Mouse (Mus musculus): Measurements from ENCODE around the gene Pask. TPM values are rescaled to one million over a fixed set of nuclear protein-coding genes. Genes with fewer than 3 reads are reported as not detected.

The Pask gene
- total RNA-seq (2012; rRNA removed), result 15.8 and 18.0 TPM in 2 replicates
- 11.7 and 13.4 TPM in 2 replicates for total RNA-seq (2014; rRNA removed)
- polyA plus RNA-seq (2012; ENCODE audit: insufficient read length, low read depth), result 10.2 and 10.8 TPM in 2 replicates

- DNase-seq (ENCODE audit: extremely low read depth), result peak; percentile 97
- no peak within 1 kb of the TSS; the same call in 1 of the 2 replicates for H3K27ac ChIP-seq (ENCODE audit: insufficient read depth, low read depth)
- peak within 1 kb of the TSS; percentile 77 for H3K4me2 ChIP-seq (ENCODE audit: insufficient read depth, low read depth, poor library complexity, severe bottlenecking)
- peak within 1 kb of the TSS; percentile 83 for H3K9ac ChIP-seq (ENCODE audit: insufficient read depth, low read depth)
- TF ChIP-seq EP300 (IDR thresholded peaks at IDR 0.05; ENCODE audit: low read length) (no peak), UBTF (IDR thresholded peaks at IDR 0.05; ENCODE audit: low read depth, low read length) (no peak), ZNF384 (IDR thresholded peaks at IDR 0.05; ENCODE audit: low read depth, low read length) (no peak), E2F4 (IDR thresholded peaks at IDR 0.05; ENCODE audit: insufficient replicate concordance, low read depth, low read length) (peak; percentile 97), MAX (IDR thresholded peaks at IDR 0.05; ENCODE audit: low read length) (peak; percentile 81), CHD1 (IDR thresholded peaks at IDR 0.05; ENCODE audit: low read depth, low read length) (no peak), TCF12 (IDR thresholded peaks at IDR 0.05; ENCODE audit: low read depth, low read length) (no peak), MAZ (IDR thresholded peaks at IDR 0.05; ENCODE audit: low read depth, low read length) (peak; percentile 80; the same call in 1 of the 2 replicates), ELF1 (IDR thresholded peaks at IDR 0.05; ENCODE audit: low read depth, low read length) (peak; percentile 75), NRF1 (IDR thresholded peaks at IDR 0.05; ENCODE audit: low read depth, low read length) (peak; percentile 75), SIN3A (IDR thresholded peaks at IDR 0.05; ENCODE audit: low read length) (peak; percentile 100), CHD2 (IDR thresholded peaks at IDR 0.05; ENCODE audit: low read length) (peak; percentile 45; the same call in 1 of the 2 replicates), KAT2A (IDR thresholded peaks at IDR 0.05; ENCODE audit: insufficient replicate concordance, low read length) (peak; percentile 78; the same call in 1 of the 2 replicates), HCFC1 (IDR thresholded peaks at IDR 0.05; ENCODE audit: low read depth, low read length) (peak; percentile 82), ZC3H11A (IDR thresholded peaks at IDR 0.05; ENCODE audit: low read depth, low read length) (no peak), JUND (conservative IDR thresholded peaks at IDR 0.05; ENCODE audit: low read depth, low read length) (no peak), PAX5 (IDR thresholded peaks at IDR 0.05; ENCODE audit: low read length) (no peak), ZKSCAN1 (IDR thresholded peaks at IDR 0.05; ENCODE audit: borderline replicate concordance, low read depth, low read length) (no peak), RCOR1 (conservative IDR thresholded peaks at IDR 0.05; ENCODE audit: low read depth, low read length) (no peak), USF1 (IDR thresholded peaks at IDR 0.05; ENCODE audit: low read depth, low read length) (no peak), SMC3 (IDR thresholded peaks at IDR 0.05; ENCODE audit: low read depth, low read length) (no peak), POLR2A (IDR thresholded peaks at IDR 0.05; ENCODE audit: low read depth, low read length) (peak; percentile 66), IRF4 (IDR thresholded peaks at IDR 0.05; ENCODE audit: low read depth, low read length) (no peak), ETS1 (conservative IDR thresholded peaks at IDR 0.05; ENCODE audit: low read depth, low read length) (no peak), MEF2A (IDR thresholded peaks at IDR 0.05; ENCODE audit: borderline replicate concordance, low read depth, low read length) (no peak), CTCF (conservative IDR thresholded peaks at IDR 0.05 in 1 of 2, IDR thresholded peaks at IDR 0.05 in 1 of 2; ENCODE audit: low read depth in 2 of 2, low read length in 2 of 2) (no peak), ZMIZ1 (IDR thresholded peaks at IDR 0.05; ENCODE audit: low read depth, low read length) (peak; percentile 43; the same call in 1 of the 2 replicates), MYC (IDR thresholded peaks at IDR 0.05; ENCODE audit: low read depth, low read length) (0 out of 2 replicates have a peak, but pooled peaks have one; percentile 48), NELFE (IDR thresholded peaks at IDR 0.05; ENCODE audit: low read depth, low read length) (0 out of 2 replicates have a peak, but pooled peaks have one; percentile 45), RAD21 (IDR thresholded peaks at IDR 0.05; ENCODE audit: low read depth, low read length) (no peak), JUN (IDR thresholded peaks at IDR 0.05; ENCODE audit: insufficient read depth, low read depth, low read length) (no peak), USF2 (conservative IDR thresholded peaks at IDR 0.05; ENCODE audit: low read depth, low read length) (no peak), BHLHE40 (IDR thresholded peaks at IDR 0.05; ENCODE audit: low read depth, low read length) (no peak), MAFK (IDR thresholded peaks at IDR 0.05; ENCODE audit: insufficient replicate concordance, low read length) (no peak), GABPA (IDR thresholded peaks at IDR 0.05; ENCODE audit: insufficient replicate concordance, low read depth, low read length) (no peak), MXI1 (IDR thresholded peaks at IDR 0.05; ENCODE audit: low read depth, low read length) (peak; percentile 95), POLR2AphosphoS2 (IDR thresholded peaks at IDR 0.05; ENCODE audit: low read depth, low read length) (no peak), TBP (conservative IDR thresholded peaks at IDR 0.05; ENCODE audit: low read depth, low read length) (0 out of 2 replicates have a peak, but pooled peaks have one; percentile 6)
- peaks cover 5 to 28% of the 10 kb centered on the region in 2 experiments for H3K4me1 ChIP-seq (ENCODE audit: control insufficient read depth in 1 of 2, insufficient read depth in 2 of 2)
- H3K27me3 ChIP-seq (replicated peaks), result no peaks in the 10 kb centered on the region
- dilution Hi-C loops (cut with MboI; ENCODE audit: extremely low pct_ligation_motif_present, extremely low pct_unique_long_range_greater_than_20kb, low sequenced_read_pairs), result no loop called here
- peaks cover 25% of the 10 kb centered on the region for H3K79me2 ChIP-seq (replicated peaks; ENCODE audit: control insufficient read depth, extremely low read depth, insufficient read depth, poor library complexity, severe bottlenecking)
- in situ Hi-C loops (cut with MboI; ENCODE audit: low pct_ligation_motif_present, low pct_unique_long_range_greater_than_20kb, low sequenced_read_pairs), result no loop called here
- H3K4me3 ChIP-seq (replicated peaks in 1 of 3; ENCODE audit: low read depth in 2 of 3, low read length in 2 of 3, poor library complexity in 1 of 3), result peak within 1 kb of the TSS; percentile 78 to 98 (median 87)
- H3K9me3 ChIP-seq (replicated peaks; ENCODE audit: low read length), result no peaks in the 10 kb centered on the region
- peaks cover 15 to 29% of the 10 kb centered on the region in 2 experiments for H3K36me3 ChIP-seq (replicated peaks in 1 of 2; ENCODE audit: control insufficient read depth in 1 of 2, insufficient read depth in 1 of 2, low read length in 1 of 2)
These were observed at the start of gene Pask, which contains the start of gene Ppp1r7 for GRCm38 (mm10) chr1:93342648-93343503. TSS of gene Pask (minus strand) at chr1:93343482. TSS of gene Ppp1r7 (plus strand) at chr1:93342854.
